Mouse (Mus musculus) G1E (cell line): ENCODE measurements at regions not wholly inside any gene's neighbourhood (a gene's known extent, or its start where the extent isn't known, plus 50 kb on each side); places are given as distances from the start of the nearest gene placed in this dataset.

Experiments used
- CTCF ChIP-seq: IDR thresholded peaks from 2 replicates; pipeline ENCODE4 v1.5.1; 2012; ENCODE audit warnings: low read depth, low read length, inconsistent platforms, mixed read lengths
- GATA1 ChIP-seq: IDR thresholded peaks from 2 replicates; pipeline ENCODE4 v1.6.1; 2012; ENCODE audit warnings: borderline replicate concordance, low read length, inconsistent platforms, mixed read lengths
- POLR2AphosphoS5 ChIP-seq: IDR thresholded peaks from 2 replicates; pipeline ENCODE4 v1.6.1; 2012; ENCODE audit warnings: low read depth, low read length, inconsistent platforms; ENCODE audit not compliant: insufficient replicate concordance
- TAL1 ChIP-seq: conservative IDR thresholded peaks from 2 replicates; pipeline ENCODE4 v1.6.1; 2012; ENCODE audit warnings: low read depth, low read length, inconsistent platforms, mixed read lengths

GRCm38 (mm10) chr2:92697721-92698120 lies 98.2 kb downstream of the Chst1 start:
- TF ChIP-seq CTCF = no peak
- no peak for TF ChIP-seq TAL1
- no peak for TF ChIP-seq POLR2AphosphoS5
- TF ChIP-seq GATA1 = no peak
